Comparison of ENCODE assay signal across 9 mouse cellular contexts in genomic region chr19:43623913-43624312, GRCm38 (mm10). TPM values are rescaled to one million over a fixed set of nuclear protein-coding genes. Genes with fewer than 3 reads are reported as not detected.
A peak's percentile ranks its signal among the peaks of the same experiment; 100 is the strongest.
DNase-seq lines count a peak whose midpoint lies in the region; ATAC-seq and TF ChIP-seq lines count a peak whose summit lies in the region.
"Had no signal": no experiment of that assay in that cellular context is flagged by ENCODE, and none has a peak within 500 bp of the region (broad histone marks: within the 10 kb centered on the region; RNA-seq: fewer than 3 reads in every experiment).

No protein-coding gene starts in this region.

- DNase-seq in heart, postnatal 0 days (ENCODE audit: low spot score) = no peak
- DNase-seq in heart, postnatal 36 days = no peak
- peak; percentile 73 for DNase-seq in A20 (ENCODE audit: low read depth, low spot score)
- DNase-seq in T-cell, adult 2 months (ENCODE audit: low spot score) = peak; percentile 57
- peak; percentile 76 for DNase-seq in lung, postnatal 10 days
- peak; percentile 52 for DNase-seq in testis, postnatal 10 days (ENCODE audit: low spot score)
- DNase-seq in neural tube, embryonic 10.5 days (ENCODE audit: extremely low spot score, low spot score) = no peak

- WGBS in heart, postnatal 0 days = 38% methylated on average over 4 of the region's 4 CpGs

- intact Hi-C loops in heart, postnatal 36 days (cut with DNase I) = loop anchor here (5.0 kb wide), 1 partner anchor 92 kb away; no protein-coding TSS in a partner anchor

- no peaks in the 10 kb centered on the region for H3K4me1 ChIP-seq in heart, postnatal 0 days (ENCODE audit: control insufficient read depth, insufficient read depth)
- H3K4me1 ChIP-seq: embryonic facial prominence, embryonic 13.5 days had no signal

- no peak overlapping the region for H3K9ac ChIP-seq in heart, postnatal 0 days (replicated peaks; ENCODE audit: low read depth, low read length)
- H3K9ac ChIP-seq: embryonic facial prominence, embryonic 13.5 days had no signal

- no peak for TF ChIP-seq EP300 in heart, postnatal 0 days (IDR thresholded peaks at IDR 0.05; ENCODE audit: low read depth)

- H3K4me2 ChIP-seq in heart, postnatal 0 days (ENCODE audit: low read depth, low read length) = no peak overlapping the region
- H3K4me2 ChIP-seq: embryonic facial prominence, embryonic 13.5 days had no signal

- peaks cover 80% of the 10 kb centered on the region for H3K27me3 ChIP-seq in heart, postnatal 0 days (ENCODE audit: control insufficient read depth, insufficient read depth, low read length)

- peak; percentile 71 for TF ChIP-seq CTCF in heart, postnatal 0 days (IDR thresholded peaks at IDR 0.05; ENCODE audit: low read depth)

- no peaks in the 10 kb centered on the region for H3K36me3 ChIP-seq in heart, postnatal 0 days (replicated peaks; ENCODE audit: control insufficient read depth, insufficient read depth, low read length)
- H3K36me3 ChIP-seq: embryonic facial prominence, embryonic 13.5 days had no signal

- no peak for ATAC-seq in heart, postnatal 0 days (ENCODE audit: insufficient read depth, low read depth)
- ATAC-seq in granulocyte monocyte progenitor cell, adult 5-6 weeks (replicated peaks; ENCODE audit: poor library complexity, severe bottlenecking) = peak; percentile 92

- H3K9me3 ChIP-seq in heart, postnatal 0 days (replicated peaks; ENCODE audit: control insufficient read depth, low read length) = no peaks in the 10 kb centered on the region
- H3K9me3 ChIP-seq: embryonic facial prominence, embryonic 13.5 days had no signal

- H3K4me3 ChIP-seq in heart, postnatal 0 days (ENCODE audit: low read depth, low read length) = no peak overlapping the region
- H3K4me3 ChIP-seq: embryonic facial prominence, embryonic 13.5 days had no signal

- H3K27ac ChIP-seq in heart, postnatal 0 days (ENCODE audit: low read depth) = no peak overlapping the region
- H3K27ac ChIP-seq: embryonic facial prominence, embryonic 13.5 days had no signal

RNA-seq across cellular contexts. Expression of gene Nkx2-3, which starts 11.8 kb away (rescaled TPM):
- 0.15 TPM in 1 of 2 replicates, not detected in the other for total RNA-seq in heart, postnatal 0 days (2014; rRNA removed; ENCODE audit: low replicate concordance)
- polyA plus RNA-seq in heart, postnatal 0 days (2015; fragmentation: Nextera tagmentation; extraction: Ambion mirVana) = not detected in 2 replicates
- total RNA-seq in heart, postnatal 36 days (2021) = not detected
- not detected in 2 replicates for total RNA-seq in granulocyte monocyte progenitor cell, adult 5-6 weeks (2014; fragmentation: Nextera tagmentation)
- not detected in 2 replicates for total RNA-seq in granulocyte monocyte progenitor cell, adult 5-6 weeks (2017)

RNA-seq across cellular contexts. Expression of gene Slc25a28, which starts 50.8 kb away (rescaled TPM):
- 19.8 and 26.7 TPM in 2 replicates for total RNA-seq in heart, postnatal 0 days (2014; rRNA removed; ENCODE audit: low replicate concordance)
- polyA plus RNA-seq in heart, postnatal 0 days (2015; fragmentation: Nextera tagmentation; extraction: Ambion mirVana) = 8.6 and 8.9 TPM in 2 replicates
- total RNA-seq in heart, postnatal 36 days (2021) = 10 to 100 TPM; 27.9 to 29.3 TPM
- total RNA-seq in granulocyte monocyte progenitor cell, adult 5-6 weeks (2014; fragmentation: Nextera tagmentation) = 47.1 and 50.0 TPM in 2 replicates
- 36.0 and 36.1 TPM in 2 replicates for total RNA-seq in granulocyte monocyte progenitor cell, adult 5-6 weeks (2017)

Comparison
In these comparisons a context has a peak if more than half of its experiments do, and no peak if none do; other contexts are left out.
1. DNase-seq: peak in A20 (single experiment), T-cell, adult 2 months (single experiment), lung, postnatal 10 days (single experiment) and testis, postnatal 10 days (single experiment); none in heart, postnatal 0 days (single experiment), heart, postnatal 36 days (0 of 2) and neural tube, embryonic 10.5 days (single experiment).